Mouse (Mus musculus): ENCODE measurements around the gene Tmem86b. TPM values are rescaled to one million over a fixed set of nuclear protein-coding genes. Genes with fewer than 3 reads are reported as not detected.

Gene Tmem86b
- 9.6 and 15.2 TPM in 2 replicates for polyA plus RNA-seq (2012; rRNA removed; ENCODE audit: low replicate concordance)

DNA sequence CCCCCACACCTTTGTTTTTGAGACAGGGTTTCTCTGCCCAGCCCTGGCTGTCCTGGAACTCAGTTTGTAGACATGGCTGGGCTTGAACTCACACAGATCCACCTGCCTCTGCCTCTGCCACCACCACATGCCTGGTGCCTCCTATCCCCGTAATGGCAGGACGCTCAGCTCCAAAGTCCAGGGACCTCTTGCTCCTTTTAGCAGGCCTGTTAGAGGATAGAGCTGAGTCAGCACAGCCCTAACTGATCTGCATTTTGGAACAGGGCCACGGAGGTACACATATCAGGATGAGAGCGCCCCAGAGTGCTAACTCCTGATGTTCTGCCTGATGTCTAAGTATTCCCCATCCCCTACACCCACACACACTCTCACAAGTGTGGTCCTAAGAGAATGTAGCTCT, at the start of gene Tmem86b:
TSS of gene Tmem86b (minus strand) at position 392 of the 400 bp plus-strand sequence.

GRCm38 (mm10) chr7:4658912-4659551, 27.8 kb upstream of the Tmem86b start, which contains the start of gene Ppp6r1:
Gene Ppp6r1, minus strand, starts transcription at chr7:4659019.

DNA sequence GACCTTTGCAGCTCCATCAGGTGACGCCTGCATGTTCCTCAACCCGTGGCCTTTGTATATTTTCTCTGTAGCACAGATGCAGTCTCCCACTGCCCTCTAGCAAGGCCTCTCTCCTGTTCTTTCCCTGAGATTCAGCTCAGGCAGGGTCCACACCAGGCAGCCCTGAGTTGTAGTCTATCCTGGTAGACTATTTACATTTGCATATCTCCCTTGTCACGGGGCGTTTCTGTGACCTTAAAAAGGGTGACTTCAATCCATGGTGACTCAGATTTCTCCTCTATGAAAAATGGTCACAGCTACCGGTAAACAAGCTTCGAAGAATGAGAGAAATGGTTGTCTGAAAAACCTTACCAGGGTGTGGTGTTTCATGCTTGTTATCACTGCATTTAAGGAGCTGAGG, 27.3 kb downstream of the Tmem86b start, which contains the start of gene Ptprh:
TSS of gene Ptprh (minus strand) at position 169 of the 400 bp plus-strand sequence.

Other genes starting within 250 kb of the Tmem86b start
- gene Gp6, start 233.7 kb downstream of the Tmem86b start, polyA plus RNA-seq (2012; rRNA removed; ENCODE audit: low replicate concordance): not detected in 2 replicates
- gene Rdh13, start 185.8 kb downstream of the Tmem86b start, polyA plus RNA-seq (2012; rRNA removed; ENCODE audit: low replicate concordance): 15.7 and 23.9 TPM in 2 replicates
- gene Eps8l1, start 170.7 kb downstream of the Tmem86b start, polyA plus RNA-seq (2012; rRNA removed; ENCODE audit: low replicate concordance): 1.5 and 11.2 TPM in 2 replicates
- gene Ppp1r12c, start 129.7 kb downstream of the Tmem86b start, polyA plus RNA-seq (2012; rRNA removed; ENCODE audit: low replicate concordance): 64.3 and 145 TPM in 2 replicates
- gene Tnnt1, start 115.0 kb downstream of the Tmem86b start, polyA plus RNA-seq (2012; rRNA removed; ENCODE audit: low replicate concordance): 0.43 and 3.1 TPM in 2 replicates
- 2.8 and 4.5 TPM in 2 replicates for gene Tnni3, start 107.2 kb downstream of the Tmem86b start, polyA plus RNA-seq (2012; rRNA removed; ENCODE audit: low replicate concordance)
- gene Dnaaf3, start 99.0 kb downstream of the Tmem86b start, polyA plus RNA-seq (2012; rRNA removed; ENCODE audit: low replicate concordance): 3.1 and 6.7 TPM in 2 replicates
- gene Syt5, start 83.9 kb downstream of the Tmem86b start, polyA plus RNA-seq (2012; rRNA removed; ENCODE audit: low replicate concordance): 0.30 and 0.50 TPM in 2 replicates
- gene Ptprh, start 27.4 kb downstream of the Tmem86b start, polyA plus RNA-seq (2012; rRNA removed; ENCODE audit: low replicate concordance): 0.59 TPM in 1 of 2 replicates, not detected in the other
- 77.9 and 140 TPM in 2 replicates for gene Ppp6r1, start 27.6 kb upstream of the Tmem86b start, polyA plus RNA-seq (2012; rRNA removed; ENCODE audit: low replicate concordance)
- 36.3 and 51.8 TPM in 2 replicates for gene Hspbp1, start 53.6 kb upstream of the Tmem86b start, polyA plus RNA-seq (2012; rRNA removed; ENCODE audit: low replicate concordance)
- gene Brsk1, start 59.2 kb upstream of the Tmem86b start, polyA plus RNA-seq (2012; rRNA removed; ENCODE audit: low replicate concordance): 2.8 and 14.9 TPM in 2 replicates
- gene Tmem150b, start 93.8 kb upstream of the Tmem86b start, polyA plus RNA-seq (2012; rRNA removed; ENCODE audit: low replicate concordance): 1.5 and 1.7 TPM in 2 replicates
- 69.5 and 121 TPM in 2 replicates for gene Kmt5c, start 108.7 kb upstream of the Tmem86b start, polyA plus RNA-seq (2012; rRNA removed; ENCODE audit: low replicate concordance)
- 20.8 and 97.5 TPM in 2 replicates for gene Cox6b2, start 121.7 kb upstream of the Tmem86b start, polyA plus RNA-seq (2012; rRNA removed; ENCODE audit: low replicate concordance)
- gene Fam71e2, start 139.9 kb upstream of the Tmem86b start, polyA plus RNA-seq (2012; rRNA removed; ENCODE audit: low replicate concordance): not detected in 2 replicates
- 0.11 and 0.45 TPM in 2 replicates for gene Il11, start 151.4 kb upstream of the Tmem86b start, polyA plus RNA-seq (2012; rRNA removed; ENCODE audit: low replicate concordance)
- not detected in 2 replicates for gene Tmem190, start 151.5 kb upstream of the Tmem86b start, polyA plus RNA-seq (2012; rRNA removed; ENCODE audit: low replicate concordance)
- gene Tmem238, start 158.2 kb upstream of the Tmem86b start, polyA plus RNA-seq (2012; rRNA removed; ENCODE audit: low replicate concordance): 13.9 and 33.7 TPM in 2 replicates
- gene Rpl28, start 161.5 kb upstream of the Tmem86b start, polyA plus RNA-seq (2012; rRNA removed; ENCODE audit: low replicate concordance): 303 and 400 TPM in 2 replicates
- 249 and 346 TPM in 2 replicates for gene Ube2s, start 181.2 kb upstream of the Tmem86b start, polyA plus RNA-seq (2012; rRNA removed; ENCODE audit: low replicate concordance)
- 0.04 and 0.87 TPM in 2 replicates for gene Shisa7, start 213.3 kb upstream of the Tmem86b start, polyA plus RNA-seq (2012; rRNA removed; ENCODE audit: low replicate concordance)
- gene Isoc2b, start 238.8 kb upstream of the Tmem86b start, polyA plus RNA-seq (2012; rRNA removed; ENCODE audit: low replicate concordance): 22.3 and 43.4 TPM in 2 replicates
- 43.3 and 99.8 TPM in 2 replicates for gene Isoc2a, start 245.7 kb upstream of the Tmem86b start, polyA plus RNA-seq (2012; rRNA removed; ENCODE audit: low replicate concordance)